Mouse (Mus musculus): Measurements from ENCODE around the gene Gm20716. TPM values are rescaled to one million over a fixed set of nuclear protein-coding genes. Genes with fewer than 3 reads are reported as not detected.

The Gm20716 gene
- total RNA-seq, 2 experiments from 2014 or later: 10.2 to 13.0 TPM

Small RNA genes lying within 50 kb of the gene (microRNA-seq; reads per million reads assigned to microRNA genes)
- gene Gm24561: 0 to 0.50 reads per million in 2 experiments

Other genes with a start within 250 kb of the Gm20716 start
- gene Ripor3, start 219.7 kb downstream of the Gm20716 start, total RNA-seq (2021): 1 to 10 TPM; 1.6 to 1.7 TPM
- 1 to 10 TPM in 1 of 2 experiments, under 1 TPM in 1; 0.74 to 1.4 TPM for gene Pard6b, start 149.4 kb downstream of the Gm20716 start, total RNA-seq (2021)
- 10 to 100 TPM; 19.4 to 23.0 TPM for gene Adnp, start 23.3 kb downstream of the Gm20716 start, total RNA-seq (2021)
- gene Dpm1, start 227 bp upstream of the Gm20716 start, total RNA-seq (2021): 10 to 100 TPM; 51.4 to 52.3 TPM
- 1 to 10 TPM; 4.0 to 4.7 TPM for gene Mocs3, start 258 bp upstream of the Gm20716 start, total RNA-seq (2021)
- gene Kcng1, start 51.4 kb upstream of the Gm20716 start, total RNA-seq (2021): under 1 TPM; 0.53 to 0.57 TPM